Mouse (Mus musculus) induced T-regulatory cell, adult 2 months (primary cell): ENCODE results near the gene Grem1.

Source experiments
- DNase-seq: peaks from one replicate; pipeline ENCODE4 v3.0.0-alpha.2; 2012; ENCODE audit warnings: low read depth

Grem1 gene

GRCm38 (mm10) chr2:113757525-113758310 is 728 bp downstream of the Grem1 start:
- DNase-seq: no peak

- DNase-seq: no peak
Measured at GRCm38 (mm10) chr2:113756924-113757524, 1.4 kb downstream of the Grem1 start.

GRCm38 (mm10) chr2:113749721-113750120 is 8.7 kb downstream of the Grem1 start:
- DNase-seq: no peak

- no peak for DNase-seq
Measured at GRCm38 (mm10) chr2:113749309-113749708, 9.1 kb downstream of the Grem1 start.

GRCm38 (mm10) chr2:113728581-113728980 is 29.9 kb downstream of the Grem1 start:
- DNase-seq: no peak

GRCm38 (mm10) chr2:113714801-113715200 is 43.6 kb downstream of the Grem1 start:
- DNase-seq: no peak

- DNase-seq: no peak
Measured at GRCm38 (mm10) chr2:113713406-113713805, 45.0 kb downstream of the Grem1 start.

- DNase-seq: no peak
Measured at GRCm38 (mm10) chr2:113707507-113707906, 50.9 kb downstream of the Grem1 start.

- no peak for DNase-seq
Measured at GRCm38 (mm10) chr2:113701507-113701906, 56.9 kb downstream of the Grem1 start.

GRCm38 (mm10) chr2:113696647-113697046 is 61.8 kb downstream of the Grem1 start:
- DNase-seq: no peak

GRCm38 (mm10) chr2:113696222-113696621 is 62.2 kb downstream of the Grem1 start:
- DNase-seq: no peak
